Mouse (Mus musculus): ENCODE measurements around the gene Med13l. TPM values are rescaled to one million over a fixed set of nuclear protein-coding genes. Genes with fewer than 3 reads are reported as not detected.

The Med13l gene
- polyA plus RNA-seq, 1 experiment from 2014 or later = 11.5 TPM

- H3K4me3 ChIP-seq (ENCODE audit: low read length) = no peak overlapping the region
- no peaks in the 10 kb centered on the region for H3K27me3 ChIP-seq (replicated peaks; ENCODE audit: control insufficient read depth, insufficient read depth, low read length)
- no peak for ATAC-seq
- no peaks in the 10 kb centered on the region for H3K9me3 ChIP-seq (ENCODE audit: control insufficient read depth, low read length)
- H3K27ac ChIP-seq (ENCODE audit: low read depth, low read length) = no peak overlapping the region
- WGBS = 67% methylated on average over 5 of the region's 5 CpGs
- H3K36me3 ChIP-seq (ENCODE audit: control insufficient read depth, insufficient read depth, low read length) = no peaks in the 10 kb centered on the region
- H3K9ac ChIP-seq (ENCODE audit: low read depth, low read length) = no peak overlapping the region
- H3K4me2 ChIP-seq (ENCODE audit: low read length) = no peak overlapping the region
- peaks cover 15% of the 10 kb centered on the region for H3K4me1 ChIP-seq (ENCODE audit: control insufficient read depth, insufficient read depth, low read depth, low read length)
Measured at GRCm38 (mm10) chr5:118639117-118639707, 78.7 kb downstream of the Med13l start.

- Histone ChIP-seq H3K27me3 (replicated peaks; ENCODE audit: control insufficient read depth, insufficient read depth, low read length) (no peaks in the 10 kb centered on the region), H3K9ac (ENCODE audit: low read depth, low read length) (no peak overlapping the region), H3K4me1 (ENCODE audit: control insufficient read depth, insufficient read depth, low read depth, low read length) (peaks cover 5% of the 10 kb centered on the region), H3K4me3 (ENCODE audit: low read length) (no peak overlapping the region), H3K4me2 (ENCODE audit: low read length) (no peak overlapping the region), H3K36me3 (ENCODE audit: control insufficient read depth, insufficient read depth, low read length) (no peaks in the 10 kb centered on the region), H3K9me3 (ENCODE audit: control insufficient read depth, low read length) (no peaks in the 10 kb centered on the region), H3K27ac (ENCODE audit: low read depth, low read length) (no peak overlapping the region)
- ATAC-seq = no peak
- 86% methylated on average over 12 of the region's 12 CpGs for WGBS
Measured at GRCm38 (mm10) chr5:118644041-118644440, 83.6 kb downstream of the Med13l start.

GRCm38 (mm10) chr5:118644511-118644910 is 84.0 kb downstream of the Med13l start:
- no peak overlapping the region for H3K4me3 ChIP-seq (ENCODE audit: low read length)
- H3K4me1 ChIP-seq (ENCODE audit: control insufficient read depth, insufficient read depth, low read depth, low read length) = peaks cover 5% of the 10 kb centered on the region
- no peaks in the 10 kb centered on the region for H3K27me3 ChIP-seq (replicated peaks; ENCODE audit: control insufficient read depth, insufficient read depth, low read length)
- no peak for ATAC-seq
- no peak overlapping the region for H3K9ac ChIP-seq (ENCODE audit: low read depth, low read length)
- no peaks in the 10 kb centered on the region for H3K36me3 ChIP-seq (ENCODE audit: control insufficient read depth, insufficient read depth, low read length)
- H3K4me2 ChIP-seq (ENCODE audit: low read length) = no peak overlapping the region
- no peak overlapping the region for H3K27ac ChIP-seq (ENCODE audit: low read depth, low read length)
- H3K9me3 ChIP-seq (ENCODE audit: control insufficient read depth, low read length) = no peaks in the 10 kb centered on the region
- WGBS = 90% methylated on average over 8 of the region's 8 CpGs

GRCm38 (mm10) chr5:118645196-118645805 is 84.8 kb downstream of the Med13l start:
- no peak for ATAC-seq
- no peak overlapping the region for H3K27ac ChIP-seq (ENCODE audit: low read depth, low read length)

GRCm38 (mm10) chr5:118646897-118647296 is 86.4 kb downstream of the Med13l start:
- Histone ChIP-seq H3K36me3 (ENCODE audit: control insufficient read depth, insufficient read depth, low read length) (no peaks in the 10 kb centered on the region), H3K4me1 (ENCODE audit: control insufficient read depth, insufficient read depth, low read depth, low read length) (peaks cover 13% of the 10 kb centered on the region), H3K4me2 (ENCODE audit: low read length) (no peak overlapping the region), H3K27me3 (replicated peaks; ENCODE audit: control insufficient read depth, insufficient read depth, low read length) (no peaks in the 10 kb centered on the region), H3K27ac (ENCODE audit: low read depth, low read length) (no peak overlapping the region), H3K9ac (ENCODE audit: low read depth, low read length) (no peak overlapping the region), H3K4me3 (ENCODE audit: low read length) (no peak overlapping the region), H3K9me3 (ENCODE audit: control insufficient read depth, low read length) (no peaks in the 10 kb centered on the region)
- WGBS = 53% methylated on average over 5 of the region's 5 CpGs
- no peak for ATAC-seq

More at GRCm38 (mm10) chr5:118645196-118645805, 84.8 kb downstream of the Med13l start:
- no peaks in the 10 kb centered on the region for H3K36me3 ChIP-seq (ENCODE audit: control insufficient read depth, insufficient read depth, low read length)
- H3K27me3 ChIP-seq (replicated peaks; ENCODE audit: control insufficient read depth, insufficient read depth, low read length) = no peaks in the 10 kb centered on the region
- H3K9ac ChIP-seq (ENCODE audit: low read depth, low read length) = no peak overlapping the region
- 82% methylated on average over 10 of the region's 10 CpGs for WGBS
- H3K4me2 ChIP-seq (ENCODE audit: low read length) = no peak overlapping the region
- no peak overlapping the region for H3K4me3 ChIP-seq (ENCODE audit: low read length)
- H3K4me1 ChIP-seq (ENCODE audit: control insufficient read depth, insufficient read depth, low read depth, low read length) = peaks cover 7% of the 10 kb centered on the region
- H3K9me3 ChIP-seq (ENCODE audit: control insufficient read depth, low read length) = no peaks in the 10 kb centered on the region

DNA sequence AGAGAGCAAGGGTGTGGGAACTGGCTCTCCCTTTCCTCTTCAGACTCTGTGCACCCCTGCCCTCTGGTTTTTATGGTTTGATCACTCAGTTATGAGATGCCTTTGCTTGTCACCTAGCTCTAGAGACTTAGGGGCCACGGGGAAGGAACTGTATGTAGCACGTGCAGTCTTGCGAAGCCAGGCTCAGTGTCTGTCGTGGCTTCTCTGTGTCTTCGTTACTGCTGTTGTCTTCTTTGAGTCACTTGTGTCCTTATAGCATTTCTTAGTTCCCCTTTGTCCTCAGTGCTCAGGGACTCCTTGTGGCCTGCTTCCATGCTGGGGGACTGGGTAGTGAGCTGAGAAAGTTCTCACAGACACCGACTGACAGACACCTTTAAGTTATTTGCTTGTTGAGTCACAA is 86.9 kb downstream of the Med13l start:
- Histone ChIP-seq H3K27me3 (replicated peaks; ENCODE audit: control insufficient read depth, insufficient read depth, low read length) (no peaks in the 10 kb centered on the region), H3K9ac (ENCODE audit: low read depth, low read length) (no peak overlapping the region), H3K4me3 (ENCODE audit: low read length) (no peak overlapping the region), H3K4me2 (ENCODE audit: low read length) (no peak overlapping the region), H3K27ac (ENCODE audit: low read depth, low read length) (no peak overlapping the region), H3K36me3 (ENCODE audit: control insufficient read depth, insufficient read depth, low read length) (no peaks in the 10 kb centered on the region), H3K4me1 (ENCODE audit: control insufficient read depth, insufficient read depth, low read depth, low read length) (peaks cover 13% of the 10 kb centered on the region), H3K9me3 (ENCODE audit: control insufficient read depth, low read length) (no peaks in the 10 kb centered on the region)
- no peak for ATAC-seq
- 49% methylated on average over 6 of the region's 6 CpGs for WGBS

DNA sequence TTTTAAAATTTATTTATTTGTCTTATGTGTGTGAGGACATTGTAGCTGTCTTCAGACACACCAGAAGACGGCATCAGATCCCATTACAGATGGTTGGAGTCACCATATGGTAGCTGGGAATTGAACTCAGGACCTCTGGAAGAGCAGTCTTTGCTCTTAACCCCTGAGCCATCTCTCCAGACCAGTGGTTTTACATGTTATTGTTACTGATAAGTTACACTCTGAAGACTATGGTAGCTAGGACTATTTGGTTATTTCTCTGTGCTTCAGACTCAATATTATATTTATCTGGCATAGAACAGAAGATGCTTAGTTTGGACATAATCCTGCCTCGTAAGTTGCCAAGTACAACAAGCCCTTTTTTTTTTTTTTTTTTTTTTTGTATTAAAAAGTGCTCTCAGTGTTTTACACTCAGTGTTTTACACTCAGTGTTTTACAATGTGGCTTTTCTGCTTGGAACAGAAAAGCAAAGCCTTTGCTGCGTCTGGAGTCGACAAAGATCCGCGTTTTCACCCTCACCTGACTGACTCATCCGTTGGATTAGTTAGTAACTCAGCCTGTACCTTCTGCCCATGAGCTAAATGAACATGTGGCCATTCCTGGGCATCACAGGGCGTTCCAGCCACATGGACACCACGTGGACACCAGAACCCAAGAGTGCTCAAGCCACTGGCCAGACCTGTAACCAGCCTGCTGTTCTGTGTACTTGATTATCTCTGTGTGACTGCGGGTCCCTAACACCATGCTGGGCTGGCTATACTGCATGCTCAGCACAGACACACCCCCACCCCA is 88.9 kb downstream of the Med13l start:
- Histone ChIP-seq H3K4me3 (ENCODE audit: low read length) (no peak overlapping the region), H3K9me3 (ENCODE audit: control insufficient read depth, low read length) (no peaks in the 10 kb centered on the region), H3K4me2 (ENCODE audit: low read length) (no peak overlapping the region), H3K27me3 (replicated peaks; ENCODE audit: control insufficient read depth, insufficient read depth, low read length) (no peaks in the 10 kb centered on the region), H3K27ac (ENCODE audit: low read depth, low read length) (no peak overlapping the region), H3K9ac (ENCODE audit: low read depth, low read length) (no peak overlapping the region), H3K36me3 (ENCODE audit: control insufficient read depth, insufficient read depth, low read length) (no peaks in the 10 kb centered on the region), H3K4me1 (ENCODE audit: control insufficient read depth, insufficient read depth, low read depth, low read length) (peaks cover 14% of the 10 kb centered on the region)
- no peak for ATAC-seq
- 83% methylated on average over 10 of the region's 10 CpGs for WGBS

GRCm38 (mm10) chr5:118650007-118650548 is 89.6 kb downstream of the Med13l start:
- Histone ChIP-seq H3K4me1 (ENCODE audit: control insufficient read depth, insufficient read depth, low read depth, low read length) (peaks cover 18% of the 10 kb centered on the region), H3K4me2 (ENCODE audit: low read length) (no peak overlapping the region), H3K9me3 (ENCODE audit: control insufficient read depth, low read length) (no peaks in the 10 kb centered on the region), H3K36me3 (ENCODE audit: control insufficient read depth, insufficient read depth, low read length) (no peaks in the 10 kb centered on the region), H3K9ac (ENCODE audit: low read depth, low read length) (no peak overlapping the region), H3K27me3 (replicated peaks; ENCODE audit: control insufficient read depth, insufficient read depth, low read length) (no peaks in the 10 kb centered on the region), H3K27ac (ENCODE audit: low read depth, low read length) (no peak overlapping the region), H3K4me3 (ENCODE audit: low read length) (no peak overlapping the region)
- WGBS = 75% methylated on average over 4 of the region's 4 CpGs
- ATAC-seq = no peak

GRCm38 (mm10) chr5:118650746-118651145 is 90.3 kb downstream of the Med13l start:
- no peaks in the 10 kb centered on the region for H3K27me3 ChIP-seq (replicated peaks; ENCODE audit: control insufficient read depth, insufficient read depth, low read length)
- WGBS = 57% methylated on average over 7 of the region's 7 CpGs
- ATAC-seq = no peak
- no peak overlapping the region for H3K4me3 ChIP-seq (ENCODE audit: low read length)
- no peak overlapping the region for H3K9ac ChIP-seq (ENCODE audit: low read depth, low read length)
- H3K9me3 ChIP-seq (ENCODE audit: control insufficient read depth, low read length) = no peaks in the 10 kb centered on the region
- H3K4me1 ChIP-seq (ENCODE audit: control insufficient read depth, insufficient read depth, low read depth, low read length) = peaks cover 20% of the 10 kb centered on the region
- H3K36me3 ChIP-seq (ENCODE audit: control insufficient read depth, insufficient read depth, low read length) = no peaks in the 10 kb centered on the region
- H3K4me2 ChIP-seq (ENCODE audit: low read length) = no peak overlapping the region
- H3K27ac ChIP-seq (ENCODE audit: low read depth, low read length) = no peak overlapping the region

Data from hindbrain, embryonic 16.5 days (tissue).